Mouse (Mus musculus): ENCODE measurements around the gene Slc35g2.

- no peak for TF ChIP-seq ZC3H11A (IDR thresholded peaks at IDR 0.05; ENCODE audit: borderline replicate concordance, low read depth, low read length)
- no peak for TF ChIP-seq CHD2 (IDR thresholded peaks at IDR 0.05; ENCODE audit: low read depth, low read length)
Observed at GRCm38 (mm10) chr9:100573942-100574341, 3.1 kb upstream of the Slc35g2 start.

Data from ES-E14 (cell line).